Mouse (Mus musculus) forebrain, postnatal 0 days (tissue): Measurements from ENCODE around the gene Syt2. TPM values are rescaled to one million over a fixed set of nuclear protein-coding genes. Genes with fewer than 3 reads are reported as not detected.

Source experiments
- ATAC-seq: fragments of 200-750 bp; cut with Nextera tagmentation; 2 replicates; pipeline ENCODE4 v1.8.0; 2017; ENCODE audit warnings: mild to moderate bottlenecking, moderate library complexity
- DNase-seq: peaks from one replicate; pipeline ENCODE4 v3.0.0-alpha.2; 2015
- H3K27ac ChIP-seq: fragments of 300-500 bp; sonication (generic); 2 replicates; pipeline ENCODE4 v1.5.1; 2014; ENCODE audit warnings: low read depth, mild to moderate bottlenecking, antibody characterized with exemption, low read length, moderate library complexity, mixed read lengths
- H3K27me3 ChIP-seq: fragments of 300-500 bp; sonication (generic); 2 replicates; pipeline ENCODE4 v1.6.1; 2014; ENCODE audit warnings: mild to moderate bottlenecking, low read length, mixed read lengths; ENCODE audit not compliant: insufficient read depth
- H3K36me3 ChIP-seq: fragments of 300-500 bp; sonication (generic); 2 replicates; pipeline ENCODE4 v1.6.1; 2014; ENCODE audit warnings: mild to moderate bottlenecking, moderate library complexity; ENCODE audit not compliant: insufficient read depth
- H3K4me1 ChIP-seq: fragments of 300-500 bp; sonication (generic); 2 replicates; pipeline ENCODE4 v1.6.1; 2014; ENCODE audit warnings: antibody characterized with exemption; ENCODE audit not compliant: insufficient read depth
- H3K4me2 ChIP-seq: fragments of 300-500 bp; sonication (generic); 2 replicates; pipeline ENCODE4 v1.6.1; 2014; ENCODE audit warnings: low read depth, mild to moderate bottlenecking, moderate library complexity
- H3K4me3 ChIP-seq: fragments of 300-500 bp; sonication (generic); 2 replicates; pipeline ENCODE4 v1.5.1; 2014; ENCODE audit warnings: low read depth, low read length, mixed read lengths
- H3K9ac ChIP-seq: fragments of 300-500 bp; sonication (generic); 2 replicates; pipeline ENCODE4 v1.6.1; 2014; ENCODE audit warnings: mild to moderate bottlenecking
- H3K9me3 ChIP-seq: fragments of 300-500 bp; sonication (generic); 2 replicates; pipeline ENCODE4 v1.6.1; 2016; ENCODE audit warnings: low read length
- CTCF ChIP-seq: sonication (generic); IDR thresholded peaks from 2 replicates; pipeline ENCODE4 v1.5.1; 2016; ENCODE audit warnings: antibody characterized with exemption, control low read depth, low read depth
- WGBS: fragments of 180-500 bp; shearing (Covaris S2); extraction: QIAGEN DNeasy Blood & Tissue Kit; methylation state at CpG from one replicate; pipeline ENCODE4 v1.1.7; 2014; 5-methylcytosine and 5-hydroxymethylcytosine counted together
- polyA plus RNA-seq: library from polyadenylated mRNA; unstranded; fragments of >200 nt; fragmentation: Nextera tagmentation; extraction: Ambion mirVana; gene quantifications from 2 replicates; pipeline ENCODE4 v1.2.1, GENCODE M21; 2015
- total RNA-seq: library from RNA; depleted of rRNA; stranded (reverse); fragments of >200 nt; gene quantifications from 2 replicates; pipeline ENCODE4 v1.2.3, GENCODE M21; 2014

Gene Syt2
- total and polyA plus RNA-seq, 2 experiments from 2014 or later: 1.3 to 1.6 TPM

DNA sequence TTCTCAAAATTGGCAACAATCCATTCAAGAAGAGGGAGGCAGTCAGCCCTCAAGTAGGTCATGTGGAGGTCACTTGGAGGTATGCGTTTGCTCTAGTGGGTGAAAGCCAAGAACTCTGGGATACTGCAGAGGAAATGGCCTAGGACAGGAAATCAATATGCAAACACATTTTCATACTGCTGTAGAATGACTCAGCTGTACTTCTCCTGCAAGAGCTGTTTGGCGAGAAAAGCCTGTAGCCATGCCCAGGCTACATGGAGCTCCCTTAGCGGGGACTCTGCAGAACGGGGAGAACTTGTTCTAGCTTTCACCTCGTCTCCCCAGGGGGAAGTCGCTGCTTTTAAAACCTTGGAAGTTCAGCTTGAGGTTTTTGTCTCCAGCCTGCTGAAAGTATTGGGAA lies 124.9 kb downstream of the Syt2 start:
- no peaks in the 10 kb centered on the region for H3K4me1 ChIP-seq
- peaks cover 38% of the 10 kb centered on the region for H3K36me3 ChIP-seq
- H3K4me2 ChIP-seq: no peak overlapping the region
- no peak overlapping the region for H3K4me3 ChIP-seq
- DNase-seq (no peak), ATAC-seq (no peak)
- H3K27me3 ChIP-seq: no peaks in the 10 kb centered on the region
- H3K9ac ChIP-seq: no peak overlapping the region
- no peak for TF ChIP-seq CTCF
- 73% methylated on average over 6 of the region's 6 CpGs for WGBS
- H3K27ac ChIP-seq: no peak overlapping the region
- no peaks in the 10 kb centered on the region for H3K9me3 ChIP-seq

DNA sequence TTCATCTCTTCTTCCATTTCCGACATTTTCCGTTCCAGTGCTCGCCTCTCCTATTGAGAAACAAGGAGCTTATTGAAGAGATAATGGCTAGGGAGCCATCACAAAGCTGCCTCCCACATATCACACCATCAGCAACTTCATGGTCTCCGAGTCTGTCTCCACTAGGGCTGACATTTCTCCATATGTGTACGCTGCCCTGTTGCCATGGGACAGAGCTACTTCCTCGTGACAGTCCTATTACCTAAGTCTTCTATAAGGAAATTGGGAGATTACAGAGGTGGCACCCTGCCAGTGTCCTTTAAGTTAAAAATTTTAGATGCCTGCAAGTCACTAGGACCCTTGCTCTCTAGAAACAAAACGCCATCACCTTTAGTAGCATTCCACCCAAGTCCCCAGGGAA lies 125.5 kb downstream of the Syt2 start:
- Histone ChIP-seq H3K4me1 (no peaks in the 10 kb centered on the region), H3K36me3 (peaks cover 40% of the 10 kb centered on the region), H3K9ac (no peak overlapping the region), H3K4me3 (no peak overlapping the region), H3K9me3 (no peaks in the 10 kb centered on the region), H3K4me2 (no peak overlapping the region), H3K27me3 (no peaks in the 10 kb centered on the region), H3K27ac (no peak overlapping the region)
- 91% methylated on average over 7 of the region's 7 CpGs for WGBS
- no peak for ATAC-seq
- no peak for DNase-seq
- no peak for TF ChIP-seq CTCF

DNA sequence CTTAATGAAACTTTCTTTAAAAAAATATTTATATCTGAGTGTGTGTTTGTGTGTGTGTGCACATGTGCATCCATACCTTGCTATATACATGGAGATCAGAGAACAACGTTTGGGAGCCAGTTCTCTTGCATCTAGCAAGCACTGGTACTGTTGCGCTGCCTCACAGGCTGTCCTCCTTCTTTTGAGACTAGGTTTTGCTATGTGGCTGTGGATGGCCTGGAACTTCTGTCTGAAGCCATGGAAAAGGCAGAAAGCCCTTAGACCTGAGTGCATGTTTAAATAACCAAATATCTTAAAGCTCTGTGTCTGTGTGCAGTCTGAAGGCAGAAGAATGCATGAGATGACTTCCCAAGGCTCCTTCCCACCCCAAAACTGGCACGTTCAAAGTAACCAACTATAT lies 126.3 kb downstream of the Syt2 start:
- 88% methylated on average over 3 of the region's 3 CpGs for WGBS
- Histone ChIP-seq H3K4me3 (no peak overlapping the region), H3K27me3 (no peaks in the 10 kb centered on the region), H3K9ac (no peak overlapping the region), H3K27ac (no peak overlapping the region), H3K4me2 (no peak overlapping the region), H3K36me3 (peaks cover 34% of the 10 kb centered on the region), H3K4me1 (no peaks in the 10 kb centered on the region), H3K9me3 (no peaks in the 10 kb centered on the region)
- ATAC-seq (no peak), DNase-seq (no peak)
- TF ChIP-seq CTCF: no peak

GRCm38 (mm10) chr1:134773256-134773655 lies 126.8 kb downstream of the Syt2 start:
- Histone ChIP-seq H3K4me2 (no peak overlapping the region), H3K4me3 (no peak overlapping the region), H3K36me3 (peaks cover 30% of the 10 kb centered on the region), H3K4me1 (no peaks in the 10 kb centered on the region), H3K9me3 (no peaks in the 10 kb centered on the region), H3K27ac (no peak overlapping the region), H3K9ac (no peak overlapping the region), H3K27me3 (no peaks in the 10 kb centered on the region)
- TF ChIP-seq CTCF: no peak
- ATAC-seq (no peak), DNase-seq (no peak)
- WGBS: 56% methylated on average over 12 of the region's 12 CpGs

DNA sequence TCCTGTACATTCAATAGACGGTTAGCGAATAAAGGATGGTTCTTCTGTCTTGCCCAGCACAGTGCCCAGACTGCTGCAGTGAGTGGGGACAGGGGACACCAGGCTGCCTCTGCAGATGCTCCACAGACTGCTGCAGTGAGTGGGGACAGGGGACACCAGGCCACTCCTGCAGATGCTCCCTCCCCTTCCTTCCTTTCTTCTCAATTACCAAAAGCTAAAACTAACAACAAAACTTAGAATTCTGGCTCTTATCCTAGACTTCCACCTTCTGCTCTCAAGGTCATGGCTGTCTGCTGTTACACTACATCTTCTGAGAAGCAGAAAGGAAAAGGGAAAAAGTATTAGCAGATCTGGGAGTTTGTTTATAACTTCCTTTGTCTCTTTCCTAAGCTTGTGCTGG lies 127.8 kb downstream of the Syt2 start:
- DNase-seq: no peak

GRCm38 (mm10) chr1:134774728-134775287 lies 128.3 kb downstream of the Syt2 start:
- Histone ChIP-seq H3K4me2 (no peak overlapping the region), H3K9me3 (no peaks in the 10 kb centered on the region), H3K36me3 (peaks cover 27% of the 10 kb centered on the region), H3K4me3 (no peak overlapping the region), H3K9ac (no peak overlapping the region), H3K27me3 (no peaks in the 10 kb centered on the region), H3K27ac (no peak overlapping the region), H3K4me1 (no peaks in the 10 kb centered on the region)
- DNase-seq: no peak
- TF ChIP-seq CTCF: no peak
- no peak for ATAC-seq
- WGBS: 47% methylated on average over 6 of the region's 6 CpGs

More for the DNA sequence above, 127.8 kb downstream of the Syt2 start:
- Histone ChIP-seq H3K4me1 (no peaks in the 10 kb centered on the region), H3K27ac (no peak overlapping the region), H3K4me2 (no peak overlapping the region), H3K4me3 (no peak overlapping the region), H3K36me3 (peaks cover 27% of the 10 kb centered on the region), H3K9me3 (no peaks in the 10 kb centered on the region), H3K27me3 (no peaks in the 10 kb centered on the region), H3K9ac (no peak overlapping the region)
- no peak for ATAC-seq
- no peak for TF ChIP-seq CTCF
- 78% methylated on average over 2 of the region's 2 CpGs for WGBS

DNA sequence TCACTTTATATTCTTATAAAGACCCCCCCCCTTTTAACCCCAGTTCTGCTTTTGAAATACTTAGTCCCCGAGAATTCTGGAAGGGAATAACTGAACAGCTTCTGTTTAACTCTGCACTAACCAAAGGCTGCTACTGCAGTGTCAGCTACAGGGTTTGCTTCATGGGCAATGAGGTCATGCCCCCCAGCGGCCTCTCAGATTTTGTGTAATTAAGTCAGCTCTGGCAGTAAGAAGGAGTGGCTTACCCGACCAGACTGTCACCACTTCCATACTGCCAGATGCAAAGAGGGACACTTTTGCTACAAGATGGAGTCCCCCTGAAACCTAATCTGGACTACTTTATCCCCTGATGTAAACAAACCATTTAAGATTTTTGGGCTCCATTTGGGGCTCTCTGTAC lies 129.2 kb downstream of the Syt2 start:
- Histone ChIP-seq H3K4me1 (no peaks in the 10 kb centered on the region), H3K9me3 (no peaks in the 10 kb centered on the region), H3K9ac (no peak overlapping the region), H3K4me3 (no peak overlapping the region), H3K27me3 (no peaks in the 10 kb centered on the region), H3K36me3 (peaks cover 27% of the 10 kb centered on the region), H3K27ac (no peak overlapping the region), H3K4me2 (no peak overlapping the region)
- DNase-seq: no peak
- TF ChIP-seq CTCF: no peak
- ATAC-seq: no peak
- WGBS: 43% methylated on average over 3 of the region's 3 CpGs
